Mouse (Mus musculus): ENCODE measurements at regions not wholly inside any gene's neighbourhood (a gene's known extent, or its start where the extent isn't known, plus 50 kb on each side); places are given as distances from the start of the nearest gene placed in this dataset.

GRCm38 (mm10) chrX:81147816-81148595, 77.5 kb downstream of the Tmem47 start:
- peak; percentile 78 for DNase-seq (ENCODE audit: low read depth, low spot score)

Measured in ZHBTc4 (cell line).